Mouse (Mus musculus): Measurements from ENCODE around the gene Olfr304. TPM values are rescaled to one million over a fixed set of nuclear protein-coding genes. Genes with fewer than 3 reads are reported as not detected.
"Not testable (repeated sequence)": the region's sequence is repeated elsewhere in the genome, so short reads cannot be mapped to it uniquely, and the experiment has no call there.

The Olfr304 gene
- polyA plus RNA-seq (2014; fragmentation: Nextera tagmentation; extraction: Ambion mirVana), result not detected in 2 replicates

DNA sequence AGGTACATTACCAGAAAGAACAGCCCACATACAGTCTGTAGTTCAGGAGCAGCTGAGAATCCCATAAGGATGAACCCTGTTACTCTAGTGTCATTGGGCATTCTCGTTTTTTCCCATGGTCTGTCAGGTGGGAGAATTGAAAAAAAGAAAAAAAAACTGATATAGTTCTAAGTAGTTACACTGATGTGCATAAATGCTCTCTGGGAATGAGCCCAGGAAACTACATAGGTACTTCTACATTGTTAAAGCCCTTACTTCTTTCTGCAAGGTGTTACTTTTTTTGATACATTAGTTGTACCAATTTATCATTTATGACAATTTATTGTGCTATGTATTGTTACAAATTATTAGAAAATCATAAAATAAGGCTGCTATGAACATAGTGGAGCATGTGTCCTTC, at the start of gene Olfr304:
Olfr304 (minus strand) TSS at position 101 of the 400 bp plus-strand sequence.
- Histone ChIP-seq H3K4me2 (ENCODE audit: low read depth, low read length) (no peak within 1 kb of the TSS), H3K4me1 (ENCODE audit: control insufficient read depth, insufficient read depth, low read length) (no peaks in the 10 kb centered on the region), H3K4me3 (ENCODE audit: low read depth, low read length) (no peak within 1 kb of the TSS), H3K27ac (replicated peaks; ENCODE audit: low read depth, low read length) (no peak within 1 kb of the TSS), H3K9ac (replicated peaks; ENCODE audit: low read length) (no peak within 1 kb of the TSS), H3K27me3 (ENCODE audit: control insufficient read depth, insufficient read depth, low read length) (no peaks in the 10 kb centered on the region), H3K36me3 (replicated peaks; ENCODE audit: control insufficient read depth, insufficient read depth, low read depth, low read length) (no peaks in the 10 kb centered on the region), H3K9me3 (replicated peaks; ENCODE audit: control insufficient read depth, low read length) (no peaks in the 10 kb centered on the region)
- no peak for ATAC-seq (replicated peaks; ENCODE audit: insufficient number of reproducible peaks, low FRiP score, low TSS enrichment, low read depth)
- 79% methylated on average over 1 of the region's 1 CpGs for WGBS
- no peak for DNase-seq (ENCODE audit: low spot score)

DNA sequence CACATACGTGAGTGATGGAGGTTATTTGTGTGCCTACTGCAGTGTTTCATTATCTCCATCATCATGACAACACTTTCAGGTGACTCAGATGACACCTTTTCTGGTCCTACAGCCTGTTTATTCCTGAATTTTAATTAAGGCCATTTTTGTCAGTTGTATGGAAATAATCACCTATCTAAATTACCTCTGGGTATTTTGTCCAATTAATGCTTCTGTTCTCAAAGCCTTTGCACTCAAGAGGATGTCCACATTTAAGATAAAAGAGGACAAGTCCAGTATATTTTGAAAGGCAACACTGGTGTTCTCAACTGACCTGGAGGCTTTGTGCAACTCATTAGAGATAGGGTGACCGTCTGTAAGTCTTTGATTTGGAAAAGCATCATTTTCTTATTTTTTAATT, 17.1 kb upstream of the Olfr304 start, which contains the start of gene Olfr301:
Olfr301 (plus strand) TSS at position 301 of the 400 bp plus-strand sequence.
- ATAC-seq (replicated peaks; ENCODE audit: insufficient number of reproducible peaks, low FRiP score, low TSS enrichment, low read depth) (no peak), DNase-seq (ENCODE audit: low spot score) (no peak)
- Histone ChIP-seq H3K9ac (replicated peaks; ENCODE audit: low read length) (no peak within 1 kb of the TSS), H3K36me3 (replicated peaks; ENCODE audit: control insufficient read depth, insufficient read depth, low read depth, low read length) (no peaks in the 10 kb centered on the region), H3K27me3 (ENCODE audit: control insufficient read depth, insufficient read depth, low read length) (no peaks in the 10 kb centered on the region), H3K4me1 (ENCODE audit: control insufficient read depth, insufficient read depth, low read length) (no peaks in the 10 kb centered on the region), H3K4me3 (ENCODE audit: low read depth, low read length) (no peak within 1 kb of the TSS), H3K27ac (replicated peaks; ENCODE audit: low read depth, low read length) (no peak within 1 kb of the TSS), H3K9me3 (replicated peaks; ENCODE audit: control insufficient read depth, low read length) (no peaks in the 10 kb centered on the region), H3K4me2 (ENCODE audit: low read depth, low read length) (no peak within 1 kb of the TSS)
- WGBS, result 85% methylated on average over 2 of the region's 2 CpGs

- no peak within 1 kb of the TSS for H3K4me2 ChIP-seq (ENCODE audit: low read depth, low read length)
- no peaks in the 10 kb centered on the region for H3K36me3 ChIP-seq (replicated peaks; ENCODE audit: control insufficient read depth, insufficient read depth, low read depth, low read length)
- DNase-seq (ENCODE audit: low spot score) (no peak), ATAC-seq (replicated peaks; ENCODE audit: insufficient number of reproducible peaks, low FRiP score, low TSS enrichment, low read depth) (no peak)
- no peaks in the 10 kb centered on the region for H3K27me3 ChIP-seq (ENCODE audit: control insufficient read depth, insufficient read depth, low read length)
- H3K4me3 ChIP-seq (ENCODE audit: low read depth, low read length), result no peak within 1 kb of the TSS
- H3K4me1 ChIP-seq (ENCODE audit: control insufficient read depth, insufficient read depth, low read length), result no peaks in the 10 kb centered on the region
- no peaks in the 10 kb centered on the region for H3K9me3 ChIP-seq (replicated peaks; ENCODE audit: control insufficient read depth, low read length)
- no peak within 1 kb of the TSS for H3K27ac ChIP-seq (replicated peaks; ENCODE audit: low read depth, low read length)
- no peak within 1 kb of the TSS for H3K9ac ChIP-seq (replicated peaks; ENCODE audit: low read length)
Observed at GRCm38 (mm10) chr7:86397689-86398088, 11.2 kb upstream of the Olfr304 start, which contains the start of gene Olfr303. Olfr303 (minus strand) TSS chr7:86397789.

- no peaks in the 10 kb centered on the region for H3K4me1 ChIP-seq (ENCODE audit: control insufficient read depth, insufficient read depth, low read length)
- DNase-seq (ENCODE audit: low spot score) (no peak), ATAC-seq (replicated peaks; ENCODE audit: insufficient number of reproducible peaks, low FRiP score, low TSS enrichment, low read depth) (no peak)
- H3K36me3 ChIP-seq (replicated peaks; ENCODE audit: control insufficient read depth, insufficient read depth, low read depth, low read length), result no peaks in the 10 kb centered on the region
- H3K27me3 ChIP-seq (ENCODE audit: control insufficient read depth, insufficient read depth, low read length), result no peaks in the 10 kb centered on the region
- H3K4me2 ChIP-seq (ENCODE audit: low read depth, low read length), result no peak overlapping the region
- no peak overlapping the region for H3K4me3 ChIP-seq (ENCODE audit: low read depth, low read length)
- H3K9ac ChIP-seq (replicated peaks; ENCODE audit: low read length), result no peak overlapping the region
- WGBS, result 77% methylated on average over 3 of the region's 3 CpGs
- no peak overlapping the region for H3K27ac ChIP-seq (replicated peaks; ENCODE audit: low read depth, low read length)
- H3K9me3 ChIP-seq (replicated peaks; ENCODE audit: control insufficient read depth, low read length), result no peaks in the 10 kb centered on the region
Observed at GRCm38 (mm10) chr7:86385769-86386168, 689 bp downstream of the Olfr304 start.

GRCm38 (mm10) chr7:86366828-86367227, 19.6 kb downstream of the Olfr304 start, which contains the start of gene Olfr305:
Olfr305 (minus strand) TSS chr7:86366928.
- no peaks in the 10 kb centered on the region for H3K9me3 ChIP-seq (replicated peaks; ENCODE audit: control insufficient read depth, low read length)
- no peak within 1 kb of the TSS for H3K4me2 ChIP-seq (ENCODE audit: low read depth, low read length)
- H3K9ac ChIP-seq (replicated peaks; ENCODE audit: low read length), result no peak within 1 kb of the TSS
- no peak within 1 kb of the TSS for H3K4me3 ChIP-seq (ENCODE audit: low read depth, low read length)
- H3K27ac ChIP-seq (replicated peaks; ENCODE audit: low read depth, low read length), result no peak within 1 kb of the TSS
- no peak for DNase-seq (ENCODE audit: low spot score)
- H3K27me3 ChIP-seq (ENCODE audit: control insufficient read depth, insufficient read depth, low read length), result no peaks in the 10 kb centered on the region
- 94% methylated on average over 1 of the region's 1 CpGs for WGBS
- H3K4me1 ChIP-seq (ENCODE audit: control insufficient read depth, insufficient read depth, low read length), result no peaks in the 10 kb centered on the region
- H3K36me3 ChIP-seq (replicated peaks; ENCODE audit: control insufficient read depth, insufficient read depth, low read depth, low read length), result no peaks in the 10 kb centered on the region
- ATAC-seq (replicated peaks; ENCODE audit: insufficient number of reproducible peaks, low FRiP score, low TSS enrichment, low read depth), result no peak

DNA sequence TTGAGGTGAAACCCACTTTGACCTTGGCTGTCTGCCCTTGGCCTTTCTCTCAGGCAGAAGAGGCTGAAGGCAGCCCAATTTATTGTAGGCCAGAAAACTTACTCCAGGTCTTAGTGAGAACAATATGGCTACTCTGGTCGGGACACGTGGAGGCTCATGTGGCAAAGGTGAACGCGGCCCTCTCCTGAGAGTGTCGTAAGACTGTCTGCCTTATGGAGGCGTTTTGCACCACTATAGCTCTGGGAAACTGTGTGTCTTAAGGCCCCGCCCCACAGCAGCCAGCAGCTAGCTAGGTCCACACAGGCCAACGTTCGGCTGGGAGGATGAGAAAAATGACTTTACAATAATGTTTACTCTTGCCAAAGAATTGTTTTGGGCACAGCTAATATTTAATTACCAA, 40.2 kb downstream of the Olfr304 start:
- not testable (repeated sequence) for H3K4me1 ChIP-seq (ENCODE audit: control insufficient read depth, insufficient read depth, low read length); H3K4me2 ChIP-seq (ENCODE audit: low read depth, low read length); H3K27me3 ChIP-seq (ENCODE audit: control insufficient read depth, insufficient read depth, low read length); H3K9me3 ChIP-seq (replicated peaks; ENCODE audit: control insufficient read depth, low read length); DNase-seq (ENCODE audit: low spot score); ATAC-seq (replicated peaks; ENCODE audit: insufficient number of reproducible peaks, low FRiP score, low TSS enrichment, low read depth); H3K27ac ChIP-seq (replicated peaks; ENCODE audit: low read depth, low read length); H3K4me3 ChIP-seq (ENCODE audit: low read depth, low read length); H3K36me3 ChIP-seq (replicated peaks; ENCODE audit: control insufficient read depth, insufficient read depth, low read depth, low read length); H3K9ac ChIP-seq (replicated peaks; ENCODE audit: low read length)
- 91% methylated on average over 9 of the region's 9 CpGs for WGBS

DNA sequence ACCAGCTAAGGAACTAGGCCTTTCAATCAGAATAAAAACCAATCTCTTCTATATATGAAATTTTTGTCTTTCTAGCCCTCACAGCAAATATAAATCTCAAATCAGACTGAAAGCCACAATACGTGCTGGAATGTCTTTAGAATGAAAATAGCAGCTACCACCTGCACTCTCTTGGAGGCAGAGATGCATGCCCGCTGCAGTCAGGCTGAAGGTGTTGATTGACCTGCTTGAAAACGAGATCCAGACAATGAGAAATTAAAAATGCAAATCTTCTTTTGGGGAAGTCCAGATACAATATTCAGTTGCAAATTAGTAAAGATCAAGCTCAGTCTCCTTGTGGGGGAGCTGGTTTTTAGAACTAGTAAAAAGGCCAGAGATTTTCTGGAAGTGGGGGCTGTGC, 42.2 kb downstream of the Olfr304 start:
- Histone ChIP-seq H3K9ac (replicated peaks; ENCODE audit: low read length) (no peak overlapping the region), H3K4me3 (ENCODE audit: low read depth, low read length) (no peak overlapping the region), H3K4me2 (ENCODE audit: low read depth, low read length) (no peak overlapping the region), H3K27ac (replicated peaks; ENCODE audit: low read depth, low read length) (no peak overlapping the region), H3K36me3 (replicated peaks; ENCODE audit: control insufficient read depth, insufficient read depth, low read depth, low read length) (no peaks in the 10 kb centered on the region), H3K9me3 (replicated peaks; ENCODE audit: control insufficient read depth, low read length) (no peaks in the 10 kb centered on the region), H3K27me3 (ENCODE audit: control insufficient read depth, insufficient read depth, low read length) (no peaks in the 10 kb centered on the region), H3K4me1 (ENCODE audit: control insufficient read depth, insufficient read depth, low read length) (no peaks in the 10 kb centered on the region)
- DNase-seq (ENCODE audit: low spot score) (no peak), ATAC-seq (replicated peaks; ENCODE audit: insufficient number of reproducible peaks, low FRiP score, low TSS enrichment, low read depth) (no peak)
- WGBS, result 70% methylated on average over 3 of the region's 3 CpGs

DNA sequence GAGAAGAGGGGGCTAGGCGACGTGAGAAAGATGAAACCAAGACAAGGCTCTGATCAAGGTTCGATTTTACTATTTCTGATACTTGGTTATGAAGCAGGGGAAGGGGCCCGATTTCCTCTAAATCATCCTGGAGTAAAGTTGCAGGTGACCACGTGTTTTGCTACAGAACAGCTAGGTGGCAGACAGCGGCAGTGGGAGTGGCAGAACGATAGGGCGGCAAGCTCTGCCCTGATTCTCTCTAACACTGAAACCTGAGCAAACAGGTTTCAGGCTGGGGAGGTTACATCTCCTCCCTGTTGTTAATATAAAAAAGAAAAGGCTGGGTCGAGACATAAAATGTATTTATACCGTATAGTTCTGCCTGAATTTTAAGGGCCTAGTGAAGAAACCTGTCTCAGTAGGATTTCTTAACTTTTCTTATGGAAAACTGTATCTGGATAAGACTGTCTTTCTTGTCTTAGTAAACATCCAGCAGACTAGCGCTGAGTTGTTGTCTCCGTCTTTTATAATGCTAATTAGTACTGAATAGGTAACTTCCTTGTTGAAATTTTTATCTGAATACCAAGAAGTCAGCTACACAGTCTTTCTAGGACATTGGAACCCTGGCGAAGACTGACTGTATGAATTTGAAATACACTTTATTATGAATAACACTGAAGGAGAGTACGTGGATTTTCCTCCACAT, 43.4 kb downstream of the Olfr304 start:
- H3K4me3 ChIP-seq (ENCODE audit: low read depth, low read length), result no peak overlapping the region
- ATAC-seq (replicated peaks; ENCODE audit: insufficient number of reproducible peaks, low FRiP score, low TSS enrichment, low read depth), result no peak
- H3K4me1 ChIP-seq (ENCODE audit: control insufficient read depth, insufficient read depth, low read length), result no peaks in the 10 kb centered on the region

More for the DNA sequence above, 43.4 kb downstream of the Olfr304 start:
- Histone ChIP-seq H3K9ac (replicated peaks; ENCODE audit: low read length) (no peak overlapping the region), H3K4me2 (ENCODE audit: low read depth, low read length) (no peak overlapping the region), H3K27ac (replicated peaks; ENCODE audit: low read depth, low read length) (no peak overlapping the region), H3K36me3 (replicated peaks; ENCODE audit: control insufficient read depth, insufficient read depth, low read depth, low read length) (no peaks in the 10 kb centered on the region), H3K9me3 (replicated peaks; ENCODE audit: control insufficient read depth, low read length) (no peaks in the 10 kb centered on the region), H3K27me3 (ENCODE audit: control insufficient read depth, insufficient read depth, low read length) (no peaks in the 10 kb centered on the region)
- no peak for DNase-seq (ENCODE audit: low spot score)
- 75% methylated on average over 14 of the region's 14 CpGs for whole genome bisulfite sequencing

All from embryonic facial prominence, embryonic 11.5 days (tissue).